Comparison of ENCODE assay signal across 8 mouse cellular contexts in the genomic region with DNA sequence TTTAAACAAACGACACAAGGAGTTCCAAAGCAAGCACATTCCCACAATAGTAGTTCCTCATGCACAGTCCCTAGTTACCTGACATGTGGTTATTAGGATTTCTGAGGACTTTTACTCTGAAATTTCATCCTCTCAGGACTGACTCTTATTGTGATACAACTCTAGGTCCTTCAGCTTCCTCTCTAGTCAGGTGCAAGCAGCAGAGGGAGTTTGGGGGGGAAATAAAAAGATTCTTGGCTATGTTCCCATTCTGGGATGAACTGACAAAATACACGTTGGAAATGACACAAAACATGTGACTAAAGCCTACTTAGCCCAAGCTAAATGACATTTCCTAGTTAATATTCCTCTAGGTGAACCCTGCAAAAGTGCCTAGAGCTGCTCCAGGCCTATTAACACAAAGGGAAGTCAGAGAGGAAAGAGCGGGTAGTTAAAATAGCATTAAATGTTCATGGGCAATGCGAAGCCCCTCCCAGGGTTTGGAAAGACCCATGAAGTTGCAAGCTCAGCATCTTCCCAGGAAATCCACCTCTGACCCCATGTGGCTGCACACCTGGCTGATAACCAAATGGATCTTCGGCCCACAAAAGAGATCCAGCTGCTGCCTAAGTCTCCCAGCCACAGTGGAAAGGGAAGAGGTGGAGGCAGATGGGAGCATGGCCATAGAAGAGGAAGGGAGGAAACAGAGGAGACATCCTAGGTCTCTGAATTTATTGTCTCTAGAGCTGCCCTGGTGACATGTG. TPM values are rescaled to one million over a fixed set of nuclear protein-coding genes. Genes with fewer than 3 reads are reported as not detected.
A peak's percentile ranks its signal among the peaks of the same experiment; 100 is the strongest.
DNase-seq lines count a peak whose midpoint lies in the region; ATAC-seq and TF ChIP-seq lines count a peak whose summit lies in the region.

No protein-coding gene starts in this region.

- H3K9me3 ChIP-seq in heart, embryonic 11.5 days (replicated peaks; ENCODE audit: control insufficient read depth, low read length), result peaks cover 4% of the 10 kb centered on the region
- H3K9me3 ChIP-seq in kidney, postnatal 0 days (replicated peaks; ENCODE audit: low read length), result no peaks in the 10 kb centered on the region

- no peak overlapping the region for H3K4me2 ChIP-seq in heart, embryonic 11.5 days
- H3K4me2 ChIP-seq in kidney, postnatal 0 days (ENCODE audit: low read length), result no peak overlapping the region

- H3K27me3 ChIP-seq in heart, adult 2 months (ENCODE audit: control insufficient read depth, insufficient read depth, low read length), result no peaks in the 10 kb centered on the region
- no peaks in the 10 kb centered on the region for H3K27me3 ChIP-seq in heart, embryonic 11.5 days (ENCODE audit: control insufficient read depth, insufficient read depth, low read length)
- H3K27me3 ChIP-seq in kidney, postnatal 0 days (ENCODE audit: insufficient read depth, low read length), result no peaks in the 10 kb centered on the region

- peak; percentile 15; the same call in 1 of the 2 replicates for TF ChIP-seq CTCF in heart, adult 2 months (IDR thresholded peaks at IDR 0.05)
- TF ChIP-seq CTCF in kidney, postnatal 0 days (IDR thresholded peaks at IDR 0.05; ENCODE audit: low read depth), result peak; percentile 36; the same call in 1 of the 2 replicates

- intact Hi-C loops in heart, adult 2 months (cut with DNase I), result no loop called here

- WGBS in heart, adult 2 months, result 38% methylated on average over 5 of the region's 5 CpGs
- WGBS in heart, embryonic 11.5 days (ENCODE audit: insufficient replicate concordance), result 55% methylated on average over 5 of the region's 5 CpGs
- 21% methylated on average over 5 of the region's 5 CpGs for WGBS in kidney, postnatal 0 days

- no peak for TF ChIP-seq EP300 in heart, adult 2 months (IDR thresholded peaks at IDR 0.05; ENCODE audit: insufficient read depth, low read depth, low read length)

- H3K4me3 ChIP-seq in heart, adult 2 months, result no peak overlapping the region
- no peak overlapping the region for H3K4me3 ChIP-seq in heart, embryonic 11.5 days (ENCODE audit: low read depth, low read length)
- H3K4me3 ChIP-seq in kidney, postnatal 0 days (replicated peaks; ENCODE audit: low read depth, low read length), result no peak overlapping the region

- H3K79me2 ChIP-seq in heart, adult 2 months (replicated peaks; ENCODE audit: control insufficient read depth, insufficient read depth, low read length), result no peaks in the 10 kb centered on the region

- no peak for ATAC-seq in heart, embryonic 11.5 days (replicated peaks; ENCODE audit: insufficient number of reproducible peaks, low FRiP score, low TSS enrichment)
- ATAC-seq in kidney, postnatal 0 days (replicated peaks; ENCODE audit: low FRiP score, low read depth), result peak; percentile 78

- H3K4me1 ChIP-seq in heart, adult 2 months (ENCODE audit: control insufficient read depth, insufficient read depth, low read length), result peaks cover 2% of the 10 kb centered on the region; the same call in 1 of the 2 replicates
- H3K4me1 ChIP-seq in heart, embryonic 11.5 days (ENCODE audit: control insufficient read depth, insufficient read depth, low read length), result peaks cover 4% of the 10 kb centered on the region; the same call in 1 of the 2 replicates
- H3K4me1 ChIP-seq in kidney, postnatal 0 days (replicated peaks; ENCODE audit: insufficient read depth, low read length), result 0 out of 2 replicates have a peak, but pooled peaks cover 4% of the 10 kb centered on the region

- H3K27ac ChIP-seq in heart, adult 2 months, result peak overlapping the region; percentile 5; the same call in 1 of the 2 replicates
- no peak overlapping the region for H3K27ac ChIP-seq in heart, embryonic 11.5 days (ENCODE audit: low read depth, low read length)
- H3K27ac ChIP-seq in kidney, postnatal 0 days, result peak overlapping the region; percentile 52

- H3K36me3 ChIP-seq in heart, adult 2 months (ENCODE audit: control insufficient read depth, insufficient read depth, low read length), result peaks cover 2% of the 10 kb centered on the region; the same call in 1 of the 2 replicates
- H3K36me3 ChIP-seq in heart, embryonic 11.5 days (ENCODE audit: control insufficient read depth, insufficient read depth, low read length), result no peaks in the 10 kb centered on the region
- H3K36me3 ChIP-seq in kidney, postnatal 0 days (ENCODE audit: insufficient read depth, low read length), result no peaks in the 10 kb centered on the region

- TF ChIP-seq POLR2A in heart, adult 2 months (IDR thresholded peaks at IDR 0.05; ENCODE audit: insufficient read depth, low read depth, low read length), result no peak

- no peak for DNase-seq in heart, adult 2 months
- DNase-seq in thymus, postnatal 4 days, result peak; percentile 24
- no peak for DNase-seq in thymus, postnatal 10 days (ENCODE audit: low spot score in 2 of 2)
- peak; percentile 75 for DNase-seq in kidney, postnatal 0 days (ENCODE audit: low spot score)
- no peak for DNase-seq in left cerebral cortex, adult 18-20 months (ENCODE audit: low spot score in 2 of 2)
- no peak for DNase-seq in adrenal gland, postnatal 10 days
- DNase-seq in layer of hippocampus, adult 18-20 months (ENCODE audit: low spot score in 2 of 2), result no peak

- no peak overlapping the region for H3K9ac ChIP-seq in heart, adult 2 months (ENCODE audit: low read depth, low read length)
- H3K9ac ChIP-seq in heart, embryonic 11.5 days (ENCODE audit: low read depth, low read length), result no peak overlapping the region
- no peak overlapping the region for H3K9ac ChIP-seq in kidney, postnatal 0 days (ENCODE audit: low read depth, low read length)

RNA-seq across cellular contexts. Expression of gene Klf3, which starts 49.6 kb away (rescaled TPM):
- total RNA-seq in heart, adult 2 months (2021), result 10 to 100 TPM; 41.4 to 46.6 TPM
- polyA plus RNA-seq in heart, adult 2 months (2012; rRNA removed), result 34.3 and 41.8 TPM in 2 replicates
- polyA plus RNA-seq in heart, embryonic 11.5 days (2014; fragmentation: Nextera tagmentation; extraction: Ambion mirVana), result 47.3 and 58.9 TPM in 2 replicates
- 60.6 and 65.6 TPM in 2 replicates for polyA plus RNA-seq in kidney, postnatal 0 days (2015; fragmentation: Nextera tagmentation; extraction: Ambion mirVana)
- 10 to 100 TPM; 32.0 to 33.4 TPM for total RNA-seq in left cerebral cortex, adult 18-20 months (2021)
- total RNA-seq in adrenal gland, postnatal 10 days (2021), result 10 to 100 TPM; 77.3 to 79.8 TPM
- 10 to 100 TPM; 58.1 to 59.5 TPM for total RNA-seq in layer of hippocampus, adult 18-20 months (2021)

Comparison
In these comparisons a context has a peak if more than half of its experiments do, and no peak if none do; other contexts are left out.
1. DNase-seq: peak in thymus, postnatal 4 days (single experiment) and kidney, postnatal 0 days (single experiment); none in heart, adult 2 months (0 of 2), thymus, postnatal 10 days (0 of 2), left cerebral cortex, adult 18-20 months (0 of 2), adrenal gland, postnatal 10 days (single experiment) and layer of hippocampus, adult 18-20 months (0 of 2).